Mouse (Mus musculus): ENCODE data around the gene Dcun1d3. TPM values are rescaled to one million over a fixed set of nuclear protein-coding genes. Genes with fewer than 3 reads are reported as not detected.

The Dcun1d3 gene
- total RNA-seq, 2 experiments from 2014 or later: 17.6 to 18.8 TPM

DNA sequence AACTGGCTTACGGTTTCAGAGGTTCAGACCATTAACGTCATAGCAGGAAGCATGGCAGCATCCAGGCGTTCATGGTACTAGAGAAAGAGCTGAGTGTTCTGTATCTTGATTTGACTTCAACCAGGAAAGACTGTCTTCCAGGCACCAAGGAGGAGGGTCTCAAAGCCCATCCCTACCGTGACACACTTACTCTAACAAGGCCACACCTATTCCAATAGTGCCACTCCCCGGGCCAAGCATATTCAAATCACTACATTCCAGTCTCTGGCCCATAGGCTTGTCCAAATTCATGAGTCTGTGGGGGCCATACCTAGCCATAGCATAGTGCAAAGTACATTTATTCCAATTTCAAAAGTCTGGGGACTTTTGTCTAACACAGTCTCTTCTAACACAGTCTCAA, 88.7 kb downstream of the Dcun1d3 start:
- no peak for DNase-seq

Other genes starting within 250 kb of the Dcun1d3 start
- gene Acsm4, start 206.3 kb downstream of the Dcun1d3 start, total RNA-seq (2021): not detected
- gene Thumpd1, start 175.5 kb downstream of the Dcun1d3 start, total RNA-seq (2021): 10 to 100 TPM; 12.8 to 13.9 TPM
- gene Acsm3, start 135.4 kb downstream of the Dcun1d3 start, total RNA-seq (2021): under 1 TPM; 0.18 to 0.19 TPM
- 1 to 10 TPM in 1 of 2 experiments, under 1 TPM in 1; 0.91 to 1.3 TPM for gene Rexo5, start 102.3 kb downstream of the Dcun1d3 start, total RNA-seq (2021)
- gene Eri2, start 102.2 kb downstream of the Dcun1d3 start, total RNA-seq (2021): 1 to 10 TPM in 1 of 2 experiments, under 1 TPM in 1; 0.88 to 1.5 TPM
- 1 to 10 TPM; 8.5 to 8.9 TPM for gene Lyrm1, start 437 bp downstream of the Dcun1d3 start, total RNA-seq (2021)
- under 1 TPM; 0.05 to 0.13 TPM for gene Dnah3, start 199.0 kb upstream of the Dcun1d3 start, total RNA-seq (2021)
- gene Tmem159, start 206.1 kb upstream of the Dcun1d3 start, total RNA-seq (2021): 1 to 10 TPM; 7.4 TPM
- gene Zp2, start 249.0 kb upstream of the Dcun1d3 start, total RNA-seq (2021): under 1 TPM in 1 of 2 experiments, not detected in 1; 0.51 TPM